Mouse (Mus musculus): Measurements from ENCODE around the gene Chd6. TPM values are rescaled to one million over a fixed set of nuclear protein-coding genes. Genes with fewer than 3 reads are reported as not detected.

The Chd6 gene
- polyA plus RNA-seq, 1 experiment = 0.17 TPM

GRCm38 (mm10) chr2:160955331-160955730 lies 153.5 kb downstream of the Chd6 start:
- TF ChIP-seq TAL1 (IDR thresholded peaks at IDR 0.05; ENCODE audit: low read length) = no peak
- no peak for TF ChIP-seq GATA1 (IDR thresholded peaks at IDR 0.05; ENCODE audit: low read length)
- peaks cover 46% of the 10 kb centered on the region for H3K36me3 ChIP-seq (ENCODE audit: control insufficient read depth)
- no peaks in the 10 kb centered on the region for H3K27me3 ChIP-seq (ENCODE audit: control insufficient read depth)
- H3K4me3 ChIP-seq (replicated peaks) = no peak overlapping the region
- no peaks in the 10 kb centered on the region for H3K4me1 ChIP-seq (ENCODE audit: control insufficient read depth)
- no peaks in the 10 kb centered on the region for H3K9me3 ChIP-seq (ENCODE audit: control insufficient read depth, low read length)

- Histone ChIP-seq H3K27me3 (ENCODE audit: control insufficient read depth) (no peaks in the 10 kb centered on the region), H3K4me3 (replicated peaks) (no peak overlapping the region), H3K9me3 (ENCODE audit: control insufficient read depth, low read length) (no peaks in the 10 kb centered on the region), H3K36me3 (ENCODE audit: control insufficient read depth) (peaks cover 50% of the 10 kb centered on the region), H3K4me1 (ENCODE audit: control insufficient read depth) (no peaks in the 10 kb centered on the region)
- no peak for TF ChIP-seq TAL1 (IDR thresholded peaks at IDR 0.05; ENCODE audit: low read length)
- TF ChIP-seq GATA1 (IDR thresholded peaks at IDR 0.05; ENCODE audit: low read length) = no peak
These were observed 154.3 kb downstream of the Chd6 start for GRCm38 (mm10) chr2:160954541-160954940.

GRCm38 (mm10) chr2:160953131-160953873 lies 155.6 kb downstream of the Chd6 start:
- no peaks in the 10 kb centered on the region for H3K9me3 ChIP-seq (ENCODE audit: control insufficient read depth, low read length)
- peaks cover 57% of the 10 kb centered on the region for H3K36me3 ChIP-seq (ENCODE audit: control insufficient read depth)
- TF ChIP-seq GATA1 (IDR thresholded peaks at IDR 0.05; ENCODE audit: low read length) = no peak
- H3K27me3 ChIP-seq (ENCODE audit: control insufficient read depth) = no peaks in the 10 kb centered on the region
- H3K4me3 ChIP-seq (replicated peaks) = no peak overlapping the region
- no peaks in the 10 kb centered on the region for H3K4me1 ChIP-seq (ENCODE audit: control insufficient read depth)

GRCm38 (mm10) chr2:160951595-160951994 lies 157.3 kb downstream of the Chd6 start:
- Histone ChIP-seq H3K36me3 (ENCODE audit: control insufficient read depth) (peaks cover 52% of the 10 kb centered on the region), H3K9me3 (ENCODE audit: control insufficient read depth, low read length) (no peaks in the 10 kb centered on the region), H3K27me3 (ENCODE audit: control insufficient read depth) (no peaks in the 10 kb centered on the region), H3K4me3 (replicated peaks) (no peak overlapping the region), H3K4me1 (ENCODE audit: control insufficient read depth) (no peaks in the 10 kb centered on the region)
- no peak for TF ChIP-seq TAL1 (IDR thresholded peaks at IDR 0.05; ENCODE audit: low read length)

- no peaks in the 10 kb centered on the region for H3K36me3 ChIP-seq (ENCODE audit: control insufficient read depth)
- no peaks in the 10 kb centered on the region for H3K27me3 ChIP-seq (ENCODE audit: control insufficient read depth)
- no peaks in the 10 kb centered on the region for H3K9me3 ChIP-seq (ENCODE audit: control insufficient read depth, low read length)
- H3K4me1 ChIP-seq (ENCODE audit: control insufficient read depth) = no peaks in the 10 kb centered on the region
- H3K4me3 ChIP-seq (replicated peaks) = no peak overlapping the region
- TF ChIP-seq TAL1 (IDR thresholded peaks at IDR 0.05; ENCODE audit: low read length) (no peak), GATA1 (IDR thresholded peaks at IDR 0.05; ENCODE audit: low read length) (no peak)
These were observed 166.4 kb downstream of the Chd6 start for GRCm38 (mm10) chr2:160942443-160942842.

- no peaks in the 10 kb centered on the region for H3K4me1 ChIP-seq (ENCODE audit: control insufficient read depth)
- no peaks in the 10 kb centered on the region for H3K27me3 ChIP-seq (ENCODE audit: control insufficient read depth)
- H3K4me3 ChIP-seq (replicated peaks) = no peak overlapping the region
- TF ChIP-seq GATA1 (IDR thresholded peaks at IDR 0.05; ENCODE audit: low read length) = no peak
- no peak for TF ChIP-seq TAL1 (IDR thresholded peaks at IDR 0.05; ENCODE audit: low read length)
- no peaks in the 10 kb centered on the region for H3K9me3 ChIP-seq (ENCODE audit: control insufficient read depth, low read length)
- H3K36me3 ChIP-seq (ENCODE audit: control insufficient read depth) = no peaks in the 10 kb centered on the region
These were observed 167.8 kb downstream of the Chd6 start for GRCm38 (mm10) chr2:160940930-160941709.

- H3K27me3 ChIP-seq (ENCODE audit: control insufficient read depth) = no peaks in the 10 kb centered on the region
- TF ChIP-seq TAL1 (IDR thresholded peaks at IDR 0.05; ENCODE audit: low read length) (no peak), GATA1 (IDR thresholded peaks at IDR 0.05; ENCODE audit: low read length) (no peak)
- no peak overlapping the region for H3K4me3 ChIP-seq (replicated peaks)
These were observed 174.4 kb downstream of the Chd6 start for GRCm38 (mm10) chr2:160934451-160934850.

GRCm38 (mm10) chr2:160933890-160934289 lies 175.0 kb downstream of the Chd6 start:
- peaks cover 7% of the 10 kb centered on the region; the same call in 1 of the 2 replicates for H3K9me3 ChIP-seq (ENCODE audit: control insufficient read depth, low read length)
- H3K4me3 ChIP-seq (replicated peaks) = no peak overlapping the region
- H3K4me1 ChIP-seq (ENCODE audit: control insufficient read depth) = no peaks in the 10 kb centered on the region
- no peaks in the 10 kb centered on the region for H3K36me3 ChIP-seq (ENCODE audit: control insufficient read depth)
- no peaks in the 10 kb centered on the region for H3K27me3 ChIP-seq (ENCODE audit: control insufficient read depth)
- no peak for TF ChIP-seq TAL1 (IDR thresholded peaks at IDR 0.05; ENCODE audit: low read length)
- no peak for TF ChIP-seq GATA1 (IDR thresholded peaks at IDR 0.05; ENCODE audit: low read length)

More at GRCm38 (mm10) chr2:160934451-160934850, 174.4 kb downstream of the Chd6 start:
- no peaks in the 10 kb centered on the region for H3K4me1 ChIP-seq (ENCODE audit: control insufficient read depth)
- peaks cover 7% of the 10 kb centered on the region; the same call in 1 of the 2 replicates for H3K9me3 ChIP-seq (ENCODE audit: control insufficient read depth, low read length)
- no peaks in the 10 kb centered on the region for H3K36me3 ChIP-seq (ENCODE audit: control insufficient read depth)

GRCm38 (mm10) chr2:160932981-160933380 lies 175.9 kb downstream of the Chd6 start:
- Histone ChIP-seq H3K4me1 (ENCODE audit: control insufficient read depth) (no peaks in the 10 kb centered on the region), H3K36me3 (ENCODE audit: control insufficient read depth) (no peaks in the 10 kb centered on the region), H3K9me3 (ENCODE audit: control insufficient read depth, low read length) (peaks cover 7% of the 10 kb centered on the region; the same call in 1 of the 2 replicates), H3K4me3 (replicated peaks) (no peak overlapping the region), H3K27me3 (ENCODE audit: control insufficient read depth) (no peaks in the 10 kb centered on the region)
- TF ChIP-seq GATA1 (IDR thresholded peaks at IDR 0.05; ENCODE audit: low read length) (no peak), TAL1 (IDR thresholded peaks at IDR 0.05; ENCODE audit: low read length) (no peak)

Data from erythroblast, embryonic 14.5 days (primary cell).